Mouse (Mus musculus): ENCODE measurements around the gene Ano6. TPM values are rescaled to one million over a fixed set of nuclear protein-coding genes. Genes with fewer than 3 reads are reported as not detected.

Ano6 gene
- polyA plus RNA-seq, 1 experiment from 2014 or later: 16.2 TPM

DNA sequence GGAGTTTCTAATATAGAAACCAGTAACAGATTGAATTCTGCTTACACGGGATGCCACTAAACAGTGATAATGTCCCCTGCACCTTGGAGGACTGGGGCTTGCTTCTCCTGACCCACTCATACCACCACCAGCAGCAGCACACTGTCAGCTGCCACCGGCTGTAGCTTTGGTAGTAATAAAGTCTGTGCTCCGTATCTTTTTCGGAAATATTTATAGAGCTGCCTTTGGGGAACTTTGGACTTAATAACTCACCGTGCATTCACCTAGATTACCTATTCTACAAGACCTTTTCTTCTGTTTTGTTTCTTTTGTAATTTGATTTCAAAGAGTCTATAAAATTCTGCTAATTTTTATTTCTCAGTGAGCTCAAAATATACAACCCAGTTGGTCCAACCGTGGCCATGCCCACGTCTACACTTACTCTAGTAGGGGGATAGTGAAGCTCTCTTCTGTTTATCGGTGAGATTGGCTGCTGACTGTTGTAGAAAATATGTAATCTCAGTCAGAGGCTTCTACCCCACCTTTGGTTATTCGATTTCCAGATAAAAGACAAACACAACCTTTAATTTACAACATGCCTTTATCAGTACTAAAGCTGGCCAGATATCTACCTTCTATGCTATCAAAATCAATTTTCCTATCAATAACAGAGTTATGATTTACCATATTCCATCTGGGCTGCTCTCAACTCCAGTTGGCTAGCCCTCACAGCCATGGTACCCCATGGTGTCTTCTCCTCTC is 15.8 kb upstream of the Ano6 start:
- Histone ChIP-seq H3K9me3 (ENCODE audit: control insufficient read depth, low read length) (no peaks in the 10 kb centered on the region), H3K36me3 (ENCODE audit: control insufficient read depth, insufficient read depth, low read length) (no peaks in the 10 kb centered on the region), H3K4me3 (ENCODE audit: low read depth, low read length) (no peak overlapping the region), H3K27ac (replicated peaks) (no peak overlapping the region), H3K4me1 (replicated peaks; ENCODE audit: control insufficient read depth, insufficient read depth) (no peaks in the 10 kb centered on the region), H3K4me2 (replicated peaks; ENCODE audit: low read depth) (no peak overlapping the region), H3K27me3 (ENCODE audit: control insufficient read depth, insufficient read depth, low read length) (no peaks in the 10 kb centered on the region), H3K9ac (ENCODE audit: low read length) (no peak overlapping the region)
- DNase-seq (ENCODE audit: low spot score) (no peak), ATAC-seq (ENCODE audit: low FRiP score, low TSS enrichment) (no peak)
- 85% methylated on average over 9 of the region's 9 CpGs for WGBS
- no peak for TF ChIP-seq EP300 (optimal IDR thresholded peaks at IDR 0.05)
- no peak for TF ChIP-seq CTCF (IDR thresholded peaks at IDR 0.05; ENCODE audit: low read depth)

DNA sequence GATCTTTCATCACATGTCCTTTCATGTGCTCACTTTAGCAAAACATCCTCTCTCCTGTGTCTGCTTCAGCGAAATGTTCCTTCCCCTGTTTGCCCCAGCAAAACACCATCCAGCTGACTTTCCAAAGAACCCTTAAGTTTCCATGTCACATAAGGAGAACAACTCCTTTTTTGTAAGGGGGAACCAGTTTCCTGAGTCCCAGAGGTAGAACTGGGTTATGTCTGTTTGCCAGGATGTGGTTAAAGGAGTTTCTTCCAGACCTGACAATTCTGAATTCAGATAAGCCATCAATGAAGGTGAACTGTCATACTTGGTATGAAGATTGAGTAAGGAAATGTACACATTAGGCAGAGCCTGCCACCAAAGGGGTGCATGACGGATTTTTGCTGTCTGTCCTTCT is 12.9 kb upstream of the Ano6 start:
- Histone ChIP-seq H3K9ac (ENCODE audit: low read length) (no peak overlapping the region), H3K4me3 (ENCODE audit: low read depth, low read length) (no peak overlapping the region), H3K27me3 (ENCODE audit: control insufficient read depth, insufficient read depth, low read length) (no peaks in the 10 kb centered on the region), H3K9me3 (ENCODE audit: control insufficient read depth, low read length) (no peaks in the 10 kb centered on the region), H3K36me3 (ENCODE audit: control insufficient read depth, insufficient read depth, low read length) (no peaks in the 10 kb centered on the region), H3K4me1 (replicated peaks; ENCODE audit: control insufficient read depth, insufficient read depth) (no peaks in the 10 kb centered on the region), H3K4me2 (replicated peaks; ENCODE audit: low read depth) (no peak overlapping the region), H3K27ac (replicated peaks) (no peak overlapping the region)
- TF ChIP-seq CTCF (IDR thresholded peaks at IDR 0.05; ENCODE audit: low read depth) (no peak), EP300 (optimal IDR thresholded peaks at IDR 0.05) (no peak)
- WGBS: 89% methylated on average over 2 of the region's 2 CpGs
- no peak for DNase-seq (ENCODE audit: low spot score)
- no peak for ATAC-seq (ENCODE audit: low FRiP score, low TSS enrichment)

DNA sequence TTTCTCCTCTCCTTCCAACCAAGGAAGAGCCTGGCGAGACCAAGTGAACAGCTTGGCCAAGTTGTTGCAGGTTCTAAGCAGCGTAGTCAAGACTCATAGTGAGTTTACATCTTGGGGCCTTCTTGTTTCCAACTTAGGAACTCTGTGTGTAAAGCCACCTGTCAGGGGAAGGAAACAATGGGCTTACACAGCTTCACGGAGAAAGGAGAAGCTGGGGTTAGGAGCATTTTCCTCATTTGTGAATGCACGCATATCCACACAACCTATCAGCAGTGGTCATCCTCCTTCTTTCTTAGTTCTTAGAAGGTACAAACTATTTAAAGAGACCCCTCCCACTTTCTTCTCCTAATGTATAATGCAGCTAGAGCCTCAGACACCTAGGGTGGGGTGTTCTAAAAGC is 11.9 kb upstream of the Ano6 start:
- no peak overlapping the region for H3K4me3 ChIP-seq (ENCODE audit: low read depth, low read length)
- TF ChIP-seq EP300 (optimal IDR thresholded peaks at IDR 0.05): no peak
- no peak for TF ChIP-seq CTCF (IDR thresholded peaks at IDR 0.05; ENCODE audit: low read depth)
- 83% methylated on average over 4 of the region's 4 CpGs for WGBS
- H3K36me3 ChIP-seq (ENCODE audit: control insufficient read depth, insufficient read depth, low read length): no peaks in the 10 kb centered on the region
- DNase-seq (ENCODE audit: low spot score) (no peak), ATAC-seq (ENCODE audit: low FRiP score, low TSS enrichment) (no peak)
- no peak overlapping the region for H3K27ac ChIP-seq (replicated peaks)
- H3K9ac ChIP-seq (ENCODE audit: low read length): no peak overlapping the region
- H3K9me3 ChIP-seq (ENCODE audit: control insufficient read depth, low read length): no peaks in the 10 kb centered on the region
- H3K4me1 ChIP-seq (replicated peaks; ENCODE audit: control insufficient read depth, insufficient read depth): no peaks in the 10 kb centered on the region
- no peaks in the 10 kb centered on the region for H3K27me3 ChIP-seq (ENCODE audit: control insufficient read depth, insufficient read depth, low read length)
- H3K4me2 ChIP-seq (replicated peaks; ENCODE audit: low read depth): no peak overlapping the region

DNA sequence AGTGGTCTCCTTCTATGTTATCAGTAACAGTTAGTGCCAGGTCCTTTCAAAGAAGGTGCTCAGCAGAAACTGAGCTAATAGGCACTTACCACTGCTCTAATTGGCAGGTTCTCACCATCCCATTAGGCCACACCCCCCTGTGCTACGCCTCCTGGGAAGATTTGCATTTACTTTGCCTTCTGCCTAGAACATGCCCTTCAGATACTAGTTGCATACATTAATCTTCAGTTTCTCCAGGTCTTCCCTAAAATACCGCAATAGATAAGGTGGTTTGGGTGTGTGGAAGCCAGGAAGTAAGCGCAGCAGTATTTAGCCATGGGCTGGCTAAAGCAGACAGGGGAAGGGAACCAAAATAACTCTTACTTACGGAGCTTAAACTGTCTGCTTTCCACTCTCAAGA is 4.0 kb upstream of the Ano6 start:
- H3K27ac ChIP-seq (replicated peaks): no peak overlapping the region
- no peak overlapping the region for H3K4me3 ChIP-seq (ENCODE audit: low read depth, low read length)
- ATAC-seq (ENCODE audit: low FRiP score, low TSS enrichment) (no peak), DNase-seq (ENCODE audit: low spot score) (no peak)
- TF ChIP-seq EP300 (optimal IDR thresholded peaks at IDR 0.05): no peak
- no peak for TF ChIP-seq CTCF (IDR thresholded peaks at IDR 0.05; ENCODE audit: low read depth)
- H3K4me2 ChIP-seq (replicated peaks; ENCODE audit: low read depth): no peak overlapping the region
- H3K27me3 ChIP-seq (ENCODE audit: control insufficient read depth, insufficient read depth, low read length): no peaks in the 10 kb centered on the region
- no peak overlapping the region for H3K9ac ChIP-seq (ENCODE audit: low read length)
- H3K9me3 ChIP-seq (ENCODE audit: control insufficient read depth, low read length): no peaks in the 10 kb centered on the region
- H3K36me3 ChIP-seq (ENCODE audit: control insufficient read depth, insufficient read depth, low read length): no peaks in the 10 kb centered on the region
- WGBS: 88% methylated on average over 4 of the region's 4 CpGs
- peaks cover 3% of the 10 kb centered on the region; the same call in 1 of the 2 replicates for H3K4me1 ChIP-seq (replicated peaks; ENCODE audit: control insufficient read depth, insufficient read depth)

DNA sequence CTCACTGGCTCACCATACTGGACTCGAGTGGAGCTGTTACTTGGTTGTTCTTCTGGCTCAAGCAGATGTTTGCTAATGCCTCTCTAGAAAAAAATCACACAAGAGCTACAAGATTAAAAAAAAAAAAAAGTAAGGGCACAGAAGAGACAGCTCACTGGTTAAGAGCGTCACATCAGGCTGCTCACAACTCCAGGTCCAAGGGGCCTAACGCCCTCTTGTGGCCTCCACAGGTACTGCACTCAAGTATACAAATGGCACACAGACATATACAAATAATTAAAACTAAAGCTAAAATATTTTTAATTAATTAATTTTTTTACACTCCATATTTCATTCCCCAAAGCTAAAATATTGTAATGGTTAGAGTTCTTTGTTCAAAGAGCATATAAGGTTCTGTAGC is 3.1 kb upstream of the Ano6 start:
- ATAC-seq (ENCODE audit: low FRiP score, low TSS enrichment) (no peak), DNase-seq (ENCODE audit: low spot score) (no peak)
- no peak overlapping the region for H3K4me3 ChIP-seq (ENCODE audit: low read depth, low read length)
- WGBS: 61% methylated on average over 3 of the region's 3 CpGs
- no peak overlapping the region for H3K9ac ChIP-seq (ENCODE audit: low read length)
- peaks cover 5% of the 10 kb centered on the region; the same call in 1 of the 2 replicates for H3K4me1 ChIP-seq (replicated peaks; ENCODE audit: control insufficient read depth, insufficient read depth)
- no peaks in the 10 kb centered on the region for H3K27me3 ChIP-seq (ENCODE audit: control insufficient read depth, insufficient read depth, low read length)
- H3K27ac ChIP-seq (replicated peaks): no peak overlapping the region
- no peaks in the 10 kb centered on the region for H3K9me3 ChIP-seq (ENCODE audit: control insufficient read depth, low read length)
- H3K36me3 ChIP-seq (ENCODE audit: control insufficient read depth, insufficient read depth, low read length): no peaks in the 10 kb centered on the region
- no peak for TF ChIP-seq EP300 (optimal IDR thresholded peaks at IDR 0.05)
- TF ChIP-seq CTCF (IDR thresholded peaks at IDR 0.05; ENCODE audit: low read depth): peak; percentile 59
- no peak overlapping the region for H3K4me2 ChIP-seq (replicated peaks; ENCODE audit: low read depth)

Data from stomach, postnatal 0 days (tissue).